Mouse (Mus musculus) left cerebral cortex, adult 2 months (tissue): ENCODE measurements around the gene Kctd10. TPM values are rescaled to one million over a fixed set of nuclear protein-coding genes. Genes with fewer than 3 reads are reported as not detected.

Source experiments
- DNase-seq, 2 experiments: peaks; one replicate each; pipeline ENCODE4 v3.0.0; 2021 to 2022; ENCODE audit warnings: low spot score in 2 of 2, mixed read lengths in 1 of 2; ENCODE audit errors: extremely low spot score in 1 of 2
- H3K27ac ChIP-seq: fragments of 200-600 bp; 2 replicates; pipeline ENCODE4 v1.8.1; 2022
- H3K4me3 ChIP-seq: fragments of 200-600 bp; 2 replicates; pipeline ENCODE4 v1.8.1; 2022
- CTCF ChIP-seq: fragments of 200-600 bp; IDR thresholded peaks from 2 replicates; pipeline ENCODE4 v1.8.1; 2022; ENCODE audit warnings: antibody characterized with exemption, mild to moderate bottlenecking, moderate library complexity
- intact Hi-C: fragments of 180-260 bp; cut with DNase I; formaldehyde crosslinking; loops from one replicate; pipeline ENCODE4 v1.15.1; 2025
- microRNA-seq, 2 experiments: library from miRNA; unstranded; fragments of <30 nt; microRNA quantifications; one replicate each; pipeline ENCODE4 v1.2.0; 2021
- total RNA-seq, 2 experiments: library from RNA; stranded (reverse); gene quantifications; 2 replicates each; pipeline ENCODE4 v1.2.3; 2021

The Kctd10 gene
- total RNA-seq, 2 experiments from 2014 or later: 56.8 to 58.8 TPM

DNA sequence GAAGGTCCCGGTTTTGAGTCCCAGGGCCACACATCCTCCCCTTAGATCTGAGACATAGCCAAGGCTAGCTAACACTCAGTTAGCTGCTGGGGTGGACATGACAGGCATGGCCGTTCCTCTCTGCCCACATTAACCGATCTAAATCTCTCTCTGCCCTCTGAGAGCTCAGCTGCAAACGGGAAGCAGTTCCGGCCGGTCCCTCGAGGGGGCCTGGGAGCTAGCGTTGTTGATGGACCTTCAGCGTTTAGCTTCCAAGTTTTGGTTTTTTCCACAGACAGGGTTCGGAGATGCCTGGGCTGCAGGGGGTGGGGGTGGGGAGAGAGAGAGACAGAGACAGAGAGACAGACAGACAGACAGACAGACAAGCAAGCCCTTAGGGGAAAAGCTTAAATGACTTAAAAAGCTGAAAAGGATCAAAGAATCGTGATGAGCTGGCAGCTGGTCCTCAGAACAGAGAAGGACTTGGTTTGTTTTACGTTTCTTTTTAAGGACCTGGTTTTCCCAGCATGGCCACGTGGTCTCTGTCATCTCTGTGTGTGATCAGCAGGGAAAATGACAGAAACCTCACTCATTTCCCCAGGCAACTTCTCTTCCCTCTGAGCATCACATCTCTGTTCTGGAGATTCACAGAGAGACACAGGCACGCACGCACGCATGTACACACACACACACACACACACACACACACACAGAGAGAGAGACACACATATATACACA lies 56.4 kb downstream of the Kctd10 start:
- peak in 1 of 2 experiments; percentile 35 for DNase-seq
- intact Hi-C loops: no loop called here
- TF ChIP-seq CTCF: peak; percentile 50
- no peak overlapping the region for H3K27ac ChIP-seq
- no peak overlapping the region for H3K4me3 ChIP-seq

DNA sequence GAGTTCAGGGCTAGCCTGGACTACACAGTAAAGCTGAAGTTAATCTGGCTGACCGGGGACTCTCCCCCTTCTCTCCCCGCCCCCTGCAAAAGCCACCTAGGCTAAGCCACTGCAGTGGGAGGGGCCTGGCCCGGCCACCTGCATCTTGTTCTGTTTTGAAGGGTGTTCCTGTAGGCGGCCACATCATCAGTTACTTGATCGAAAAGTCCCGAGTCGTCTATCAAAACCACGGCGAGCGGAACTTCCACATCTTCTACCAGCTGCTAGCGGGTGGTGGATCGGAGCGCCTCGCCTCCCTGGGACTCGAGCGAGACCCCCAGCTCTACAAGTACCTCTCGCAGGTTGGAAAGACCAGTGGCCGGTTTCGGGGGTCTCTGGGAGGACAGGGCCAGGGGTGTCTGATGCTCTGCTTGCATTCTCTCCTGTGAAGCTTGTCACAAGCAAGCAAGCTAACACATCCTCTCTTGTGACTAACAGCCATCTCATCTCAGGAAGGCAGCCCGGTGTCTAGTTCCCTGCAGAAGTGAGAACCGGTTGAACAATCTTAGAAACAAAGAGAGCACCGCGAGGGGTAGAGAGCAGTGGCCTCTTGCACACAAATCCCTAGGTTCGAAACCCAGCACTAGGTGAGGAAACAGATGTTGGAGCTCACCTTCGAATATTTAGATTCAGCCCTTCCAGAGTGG lies 57.1 kb downstream of the Kctd10 start:
- H3K27ac ChIP-seq: no peak overlapping the region
- no peak overlapping the region for H3K4me3 ChIP-seq
- DNase-seq: no peak
- intact Hi-C loops: no loop called here
- no peak for TF ChIP-seq CTCF

Small RNAs within 50 kb of the gene (microRNA-seq; reads per million reads assigned to microRNA genes)
- 0 to 0.96 reads per million in 2 experiments for gene Mir7027

Other genes with a start within 250 kb of the Kctd10 start
- 1 to 10 TPM; 4.4 to 5.3 TPM for gene Acacb, start 234.0 kb downstream of the Kctd10 start, total RNA-seq
- not detected for gene Foxn4, start 106.7 kb downstream of the Kctd10 start, total RNA-seq
- gene Myo1h, start 91.3 kb downstream of the Kctd10 start, total RNA-seq: 1 to 10 TPM; 1.6 to 2.6 TPM
- 10 to 100 TPM; 79.6 to 83.8 TPM for gene Ube3b, start 99 bp upstream of the Kctd10 start, total RNA-seq
- 10 to 100 TPM; 17.0 to 21.3 TPM for gene Mmab, start 63.6 kb upstream of the Kctd10 start, total RNA-seq
- gene Mvk, start 63.8 kb upstream of the Kctd10 start, total RNA-seq: 10 to 100 TPM; 26.1 to 30.8 TPM
- 1 to 10 TPM; 7.9 to 9.0 TPM for gene Fam222a, start 187.5 kb upstream of the Kctd10 start, total RNA-seq